Mouse (Mus musculus): ENCODE results near the gene Dalrd3. TPM values are rescaled to one million over a fixed set of nuclear protein-coding genes. Genes with fewer than 3 reads are reported as not detected.

Dalrd3 gene
- polyA plus RNA-seq, 1 experiment from 2014 or later: 176 TPM

MicroRNA genes within 50 kb of the gene (microRNA counts, 519-probe panel; counts per million panel counts)
- 5,001 counts per million, percentile 55 among the panel's probes with 10 or more counts for microRNA mmu-miR-191
- microRNA mmu-miR-425: 3,691 counts per million, percentile 22 among the panel's probes with 10 or more counts

Small RNAs within 50 kb of the gene (microRNA-seq; reads per million reads assigned to microRNA genes)
- gene Gm24083 (ENCODE audit: insufficient number of aligned reads): not detected
- not detected for gene Mir191 (ENCODE audit: insufficient number of aligned reads)
- gene Mir425 (ENCODE audit: insufficient number of aligned reads): 2,317 reads per million, percentile 77 among the genes with 10 or more reads in this experiment

Other genes starting within 250 kb of the Dalrd3 start
- gene Gpx1, start 231.0 kb upstream of the Dalrd3 start, polyA plus RNA-seq (2014; fragmentation: Nextera tagmentation; extraction: Ambion mirVana): 740 and 778 TPM in 2 replicates
- 131 and 138 TPM in 2 replicates for gene Usp4, start 222.0 kb upstream of the Dalrd3 start, polyA plus RNA-seq (2014; fragmentation: Nextera tagmentation; extraction: Ambion mirVana)
- 0.80 and 1.3 TPM in 2 replicates for gene 1700102P08Rik, start 177.1 kb upstream of the Dalrd3 start, polyA plus RNA-seq (2014; fragmentation: Nextera tagmentation; extraction: Ambion mirVana)
- gene Ccdc36, start 141.4 kb upstream of the Dalrd3 start, polyA plus RNA-seq (2014; fragmentation: Nextera tagmentation; extraction: Ambion mirVana): 0.69 and 0.89 TPM in 2 replicates
- not detected in 2 replicates for gene BC048562, start 133.4 kb upstream of the Dalrd3 start, polyA plus RNA-seq (2014; fragmentation: Nextera tagmentation; extraction: Ambion mirVana)
- 42.5 and 45.2 TPM in 2 replicates for gene Ccdc71, start 109.4 kb upstream of the Dalrd3 start, polyA plus RNA-seq (2014; fragmentation: Nextera tagmentation; extraction: Ambion mirVana)
- 49.5 and 53.9 TPM in 2 replicates for gene Klhdc8b, start 108.3 kb upstream of the Dalrd3 start, polyA plus RNA-seq (2014; fragmentation: Nextera tagmentation; extraction: Ambion mirVana)
- gene Lamb2, start 90.2 kb upstream of the Dalrd3 start, polyA plus RNA-seq (2014; fragmentation: Nextera tagmentation; extraction: Ambion mirVana): 31.8 and 40.9 TPM in 2 replicates
- 84.0 and 90.0 TPM in 2 replicates for gene Usp19, start 79.3 kb upstream of the Dalrd3 start, polyA plus RNA-seq (2014; fragmentation: Nextera tagmentation; extraction: Ambion mirVana)
- gene Qars, start 62.2 kb upstream of the Dalrd3 start, polyA plus RNA-seq (2014; fragmentation: Nextera tagmentation; extraction: Ambion mirVana): 107 and 116 TPM in 2 replicates
- 174 and 183 TPM in 2 replicates for gene Qrich1, start 53.1 kb upstream of the Dalrd3 start, polyA plus RNA-seq (2014; fragmentation: Nextera tagmentation; extraction: Ambion mirVana)
- 197 and 199 TPM in 2 replicates for gene Impdh2, start 9.6 kb upstream of the Dalrd3 start, polyA plus RNA-seq (2014; fragmentation: Nextera tagmentation; extraction: Ambion mirVana)
- 50.1 and 53.2 TPM in 2 replicates for gene Ndufaf3, start 2.5 kb upstream of the Dalrd3 start, polyA plus RNA-seq (2014; fragmentation: Nextera tagmentation; extraction: Ambion mirVana)
- gene Wdr6, start 8.9 kb downstream of the Dalrd3 start, polyA plus RNA-seq (2014; fragmentation: Nextera tagmentation; extraction: Ambion mirVana): 196 TPM in 2 replicates
- gene P4htm, start 27.8 kb downstream of the Dalrd3 start, polyA plus RNA-seq (2014; fragmentation: Nextera tagmentation; extraction: Ambion mirVana): 11.9 and 12.6 TPM in 2 replicates
- 61.1 and 62.1 TPM in 2 replicates for gene Arih2, start 79.5 kb downstream of the Dalrd3 start, polyA plus RNA-seq (2014; fragmentation: Nextera tagmentation; extraction: Ambion mirVana)
- gene Slc25a20, start 92.2 kb downstream of the Dalrd3 start, polyA plus RNA-seq (2014; fragmentation: Nextera tagmentation; extraction: Ambion mirVana): 22.6 and 26.0 TPM in 2 replicates
- 54.1 and 56.8 TPM in 2 replicates for gene Prkar2a, start 119.4 kb downstream of the Dalrd3 start, polyA plus RNA-seq (2014; fragmentation: Nextera tagmentation; extraction: Ambion mirVana)
- gene Ip6k2, start 213.9 kb downstream of the Dalrd3 start, polyA plus RNA-seq (2014; fragmentation: Nextera tagmentation; extraction: Ambion mirVana): 96.6 and 108 TPM in 2 replicates
- 14.4 and 22.0 TPM in 2 replicates for gene Nckipsd, start 238.5 kb downstream of the Dalrd3 start, polyA plus RNA-seq (2014; fragmentation: Nextera tagmentation; extraction: Ambion mirVana)